Mouse (Mus musculus): ENCODE data around the gene Tmem129.

DNA sequence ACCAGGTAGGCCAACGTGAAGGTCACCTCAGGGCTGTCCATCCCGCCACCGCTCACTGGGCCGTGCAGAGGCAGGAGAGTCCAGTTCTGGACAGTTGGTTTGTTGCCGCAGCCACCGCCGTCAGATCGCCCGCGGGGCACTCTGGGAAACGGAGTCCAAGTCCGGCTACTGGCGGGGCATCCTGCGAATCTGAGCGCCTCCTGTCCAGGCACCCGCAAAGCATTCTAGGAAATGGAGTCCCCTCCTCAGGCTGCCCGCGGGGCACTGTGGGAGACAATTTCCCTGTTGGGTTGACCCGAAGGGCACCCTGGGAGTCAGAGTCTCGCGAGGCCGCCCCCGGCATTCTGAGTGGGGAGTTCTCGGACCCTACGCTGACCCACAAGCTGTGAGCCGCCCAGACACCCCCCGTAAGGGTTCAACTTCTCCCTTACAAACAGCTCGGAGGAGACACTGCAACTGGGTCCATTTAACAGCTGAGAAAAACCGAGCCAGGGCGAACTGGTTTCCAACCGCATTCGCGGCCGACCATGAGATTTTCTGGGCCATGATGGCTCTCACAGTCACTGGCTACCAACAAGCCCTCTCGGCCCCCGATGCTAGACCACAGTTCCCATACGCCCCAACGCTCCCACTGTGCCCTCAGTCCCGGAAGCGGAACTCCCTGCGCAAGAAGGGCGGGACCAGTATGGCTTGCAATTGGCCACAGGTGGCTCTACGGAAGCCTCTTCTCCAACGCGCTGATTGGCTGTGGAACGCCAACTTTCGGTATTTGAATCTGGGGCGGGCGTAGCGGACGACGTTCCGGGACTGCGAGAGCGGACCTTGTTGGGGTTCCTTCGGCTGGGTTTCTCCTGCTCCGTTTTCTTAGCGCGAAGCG lies at the start of gene Tmem129, which contains the start of gene Tacc3:
- TF ChIP-seq CTCF (IDR thresholded peaks at IDR 0.05; ENCODE audit: insufficient read depth, low read length) (no peak), POLR2A (IDR thresholded peaks at IDR 0.05; ENCODE audit: borderline replicate concordance, extremely low read depth, low read depth, low read length) (peak; percentile 89)
